Comparison of ENCODE assay signal across 15 mouse cellular contexts in genomic region chr8:7440829-7441228, GRCm38 (mm10).
DNase-seq lines count a peak whose midpoint lies in the region; ATAC-seq and TF ChIP-seq lines count a peak whose summit lies in the region.
"Had no signal": no experiment of that assay in that cellular context is flagged by ENCODE, and none has a peak within 500 bp of the region (broad histone marks: within the 10 kb centered on the region; RNA-seq: fewer than 3 reads in every experiment).

No protein-coding gene starts in this region.

- no peaks in the 10 kb centered on the region for H3K4me1 ChIP-seq in forebrain, postnatal 0 days (ENCODE audit: insufficient read depth)
- H3K4me1 ChIP-seq in forebrain, embryonic 12.5 days, result peaks cover 8% of the 10 kb centered on the region; the same call in 1 of the 2 replicates
- no peaks in the 10 kb centered on the region for H3K4me1 ChIP-seq in kidney, embryonic 14.5 days (ENCODE audit: control insufficient read depth, insufficient read depth, low read length)
- H3K4me1 ChIP-seq in midbrain, embryonic 15.5 days, result peaks cover 11% of the 10 kb centered on the region
- peaks cover 5% of the 10 kb centered on the region for H3K4me1 ChIP-seq in midbrain, embryonic 16.5 days (ENCODE audit: control insufficient read depth, insufficient read depth, low read length)
- H3K4me1 ChIP-seq: heart, embryonic 10.5 days; intestine, embryonic 15.5 days had no signal

- no peak overlapping the region for H3K9ac ChIP-seq in forebrain, postnatal 0 days
- H3K9ac ChIP-seq in forebrain, embryonic 12.5 days, result no peak overlapping the region
- no peak overlapping the region for H3K9ac ChIP-seq in kidney, embryonic 14.5 days (ENCODE audit: low read depth, low read length)
- no peak overlapping the region for H3K9ac ChIP-seq in midbrain, embryonic 15.5 days
- H3K9ac ChIP-seq in midbrain, embryonic 16.5 days (ENCODE audit: low read depth, low read length), result no peak overlapping the region
- H3K9ac ChIP-seq: embryonic facial prominence, embryonic 13.5 days; intestine, embryonic 15.5 days had no signal

- H3K27me3 ChIP-seq in forebrain, postnatal 0 days (ENCODE audit: insufficient read depth, low read length), result no peaks in the 10 kb centered on the region
- H3K27me3 ChIP-seq in forebrain, embryonic 12.5 days, result no peaks in the 10 kb centered on the region
- H3K27me3 ChIP-seq in kidney, embryonic 14.5 days (ENCODE audit: control insufficient read depth, insufficient read depth, low read length), result no peaks in the 10 kb centered on the region
- no peaks in the 10 kb centered on the region for H3K27me3 ChIP-seq in midbrain, embryonic 15.5 days (replicated peaks)
- H3K27me3 ChIP-seq in midbrain, embryonic 16.5 days (ENCODE audit: control insufficient read depth, insufficient read depth, low read depth, low read length), result no peaks in the 10 kb centered on the region
- H3K27me3 ChIP-seq: embryonic facial prominence, embryonic 13.5 days; intestine, embryonic 15.5 days had no signal

- DNase-seq in forebrain, postnatal 0 days, result no peak
- no peak for DNase-seq in kidney, adult 8-10 months
- DNase-seq: adrenal gland, adult 2 months; adrenal gland, postnatal 25 days; cerebellum, adult 18-20 months; cerebellum, adult 9-11 months; cerebellum, postnatal 36 days; gastrocnemius, postnatal 10 days had no signal

- peak overlapping the region; percentile 21; the same call in 1 of the 2 replicates for H3K27ac ChIP-seq in forebrain, postnatal 0 days (ENCODE audit: low read depth, low read length)
- no peak overlapping the region for H3K27ac ChIP-seq in forebrain, embryonic 12.5 days
- H3K27ac ChIP-seq in kidney, embryonic 14.5 days (ENCODE audit: low read depth, low read length), result no peak overlapping the region
- no peak overlapping the region for H3K27ac ChIP-seq in midbrain, embryonic 15.5 days
- no peak overlapping the region for H3K27ac ChIP-seq in midbrain, embryonic 16.5 days (ENCODE audit: low read length)
- H3K27ac ChIP-seq: embryonic facial prominence, embryonic 13.5 days; heart, embryonic 10.5 days; intestine, embryonic 15.5 days had no signal

- ATAC-seq in forebrain, postnatal 0 days, result no peak
- ATAC-seq in forebrain, embryonic 12.5 days (ENCODE audit: low FRiP score), result no peak
- 0 out of 2 replicates have a peak, but pooled peaks have one; percentile 6 for ATAC-seq in kidney, embryonic 14.5 days (ENCODE audit: low FRiP score, low TSS enrichment)
- ATAC-seq in midbrain, embryonic 15.5 days (replicated peaks), result peak; percentile 61; the same call in 1 of the 2 replicates
- no peak for ATAC-seq in midbrain, embryonic 16.5 days
- ATAC-seq: intestine, embryonic 15.5 days had no signal

- H3K4me2 ChIP-seq in forebrain, postnatal 0 days (ENCODE audit: low read depth), result no peak overlapping the region
- no peak overlapping the region for H3K4me2 ChIP-seq in forebrain, embryonic 12.5 days
- H3K4me2 ChIP-seq in kidney, embryonic 14.5 days (replicated peaks; ENCODE audit: low read depth, low read length), result no peak overlapping the region
- H3K4me2 ChIP-seq in midbrain, embryonic 15.5 days, result no peak overlapping the region
- H3K4me2 ChIP-seq in midbrain, embryonic 16.5 days (ENCODE audit: low read length), result no peak overlapping the region
- H3K4me2 ChIP-seq: intestine, embryonic 15.5 days had no signal

- H3K36me3 ChIP-seq in forebrain, postnatal 0 days (ENCODE audit: insufficient read depth), result no peaks in the 10 kb centered on the region
- H3K36me3 ChIP-seq in forebrain, embryonic 12.5 days (replicated peaks), result no peaks in the 10 kb centered on the region
- no peaks in the 10 kb centered on the region for H3K36me3 ChIP-seq in kidney, embryonic 14.5 days (ENCODE audit: control insufficient read depth, insufficient read depth, low read length)
- no peaks in the 10 kb centered on the region for H3K36me3 ChIP-seq in midbrain, embryonic 15.5 days (replicated peaks)
- H3K36me3 ChIP-seq in midbrain, embryonic 16.5 days (ENCODE audit: control insufficient read depth, insufficient read depth, low read length), result no peaks in the 10 kb centered on the region
- H3K36me3 ChIP-seq: embryonic facial prominence, embryonic 13.5 days; heart, embryonic 10.5 days; intestine, embryonic 15.5 days had no signal

- H3K4me3 ChIP-seq in forebrain, postnatal 0 days (ENCODE audit: low read depth, low read length), result no peak overlapping the region
- H3K4me3 ChIP-seq in forebrain, embryonic 12.5 days (replicated peaks), result no peak overlapping the region
- H3K4me3 ChIP-seq in kidney, embryonic 14.5 days (ENCODE audit: low read length), result no peak overlapping the region
- H3K4me3 ChIP-seq in midbrain, embryonic 15.5 days, result no peak overlapping the region
- H3K4me3 ChIP-seq in midbrain, embryonic 16.5 days (ENCODE audit: low read depth, low read length), result no peak overlapping the region
- H3K4me3 ChIP-seq: embryonic facial prominence, embryonic 13.5 days; heart, embryonic 10.5 days; intestine, embryonic 15.5 days had no signal

- no peak for TF ChIP-seq CTCF in forebrain, postnatal 0 days (IDR thresholded peaks at IDR 0.05; ENCODE audit: low read depth)

- no peaks in the 10 kb centered on the region for H3K9me3 ChIP-seq in forebrain, postnatal 0 days (ENCODE audit: low read length)
- H3K9me3 ChIP-seq in forebrain, embryonic 12.5 days, result no peaks in the 10 kb centered on the region
- no peaks in the 10 kb centered on the region for H3K9me3 ChIP-seq in kidney, embryonic 14.5 days (ENCODE audit: control insufficient read depth, low read length)
- H3K9me3 ChIP-seq in midbrain, embryonic 15.5 days, result no peaks in the 10 kb centered on the region
- no peaks in the 10 kb centered on the region for H3K9me3 ChIP-seq in midbrain, embryonic 16.5 days (replicated peaks; ENCODE audit: control insufficient read depth, low read length, poor library complexity, severe bottlenecking)
- H3K9me3 ChIP-seq: embryonic facial prominence, embryonic 13.5 days; heart, embryonic 10.5 days; intestine, embryonic 15.5 days had no signal

Comparison
In these comparisons a context has a peak if more than half of its experiments do, and no peak if none do; other contexts are left out.
1. ATAC-seq: peak in kidney, embryonic 14.5 days (single experiment) and midbrain, embryonic 15.5 days (single experiment); none in forebrain, postnatal 0 days (single experiment), forebrain, embryonic 12.5 days (single experiment) and midbrain, embryonic 16.5 days (single experiment).